Mouse (Mus musculus): ENCODE data around the gene Xdh. TPM values are rescaled to one million over a fixed set of nuclear protein-coding genes. Genes with fewer than 3 reads are reported as not detected.

Gene Xdh
- total RNA-seq, 1 experiment from 2014 or later, result 5.1 TPM

Other genes starting within 250 kb of the Xdh start
- gene Galnt14, start 239.7 kb downstream of the Xdh start, total RNA-seq (2017), result not detected in 2 replicates
- 4.0 and 5.8 TPM in 2 replicates for gene Ehd3, start 146.1 kb downstream of the Xdh start, total RNA-seq (2017)
- gene Srd5a2, start 97.7 kb upstream of the Xdh start, total RNA-seq (2017), result not detected in 2 replicates